Mouse (Mus musculus): ENCODE results near the gene Myb. TPM values are rescaled to one million over a fixed set of nuclear protein-coding genes. Genes with fewer than 3 reads are reported as not detected.

The Myb gene
- polyA plus RNA-seq, 1 experiment from 2014 or later = 4.5 TPM

DNA sequence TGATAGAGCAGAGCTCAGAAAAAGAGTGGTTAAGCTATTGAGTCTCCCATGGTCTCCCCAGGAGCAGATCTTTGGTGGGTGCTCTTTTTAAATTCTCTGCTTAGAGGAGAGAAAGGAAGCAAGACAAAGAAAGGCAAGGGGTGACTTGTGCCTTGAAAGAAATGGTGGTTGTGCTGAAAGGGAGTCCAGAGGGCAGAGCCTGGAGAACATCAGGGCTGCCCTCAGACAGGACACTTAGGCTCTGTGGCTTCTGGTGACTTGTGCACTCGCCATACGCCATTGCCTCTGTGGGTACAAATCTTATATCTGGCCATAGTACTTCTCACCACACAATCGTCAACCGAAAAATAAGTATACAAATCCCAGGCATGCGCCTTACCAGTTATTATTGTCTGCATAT lies 67.5 kb downstream of the Myb start:
- H3K27ac ChIP-seq = no peak overlapping the region
- 0 out of 2 replicates have a peak, but pooled peaks cover 4% of the 10 kb centered on the region for H3K4me1 ChIP-seq
- no peak overlapping the region for H3K9ac ChIP-seq
- H3K36me3 ChIP-seq = no peaks in the 10 kb centered on the region
- no peak for ATAC-seq (ENCODE audit: insufficient number of reproducible peaks, insufficient read depth, low FRiP score, low TSS enrichment, low read depth)
- H3K4me3 ChIP-seq = no peak overlapping the region
- 83% methylated on average over 5 of the region's 5 CpGs for WGBS
- no peaks in the 10 kb centered on the region for H3K9me3 ChIP-seq
- H3K4me2 ChIP-seq = no peak overlapping the region
- H3K27me3 ChIP-seq = no peaks in the 10 kb centered on the region

DNA sequence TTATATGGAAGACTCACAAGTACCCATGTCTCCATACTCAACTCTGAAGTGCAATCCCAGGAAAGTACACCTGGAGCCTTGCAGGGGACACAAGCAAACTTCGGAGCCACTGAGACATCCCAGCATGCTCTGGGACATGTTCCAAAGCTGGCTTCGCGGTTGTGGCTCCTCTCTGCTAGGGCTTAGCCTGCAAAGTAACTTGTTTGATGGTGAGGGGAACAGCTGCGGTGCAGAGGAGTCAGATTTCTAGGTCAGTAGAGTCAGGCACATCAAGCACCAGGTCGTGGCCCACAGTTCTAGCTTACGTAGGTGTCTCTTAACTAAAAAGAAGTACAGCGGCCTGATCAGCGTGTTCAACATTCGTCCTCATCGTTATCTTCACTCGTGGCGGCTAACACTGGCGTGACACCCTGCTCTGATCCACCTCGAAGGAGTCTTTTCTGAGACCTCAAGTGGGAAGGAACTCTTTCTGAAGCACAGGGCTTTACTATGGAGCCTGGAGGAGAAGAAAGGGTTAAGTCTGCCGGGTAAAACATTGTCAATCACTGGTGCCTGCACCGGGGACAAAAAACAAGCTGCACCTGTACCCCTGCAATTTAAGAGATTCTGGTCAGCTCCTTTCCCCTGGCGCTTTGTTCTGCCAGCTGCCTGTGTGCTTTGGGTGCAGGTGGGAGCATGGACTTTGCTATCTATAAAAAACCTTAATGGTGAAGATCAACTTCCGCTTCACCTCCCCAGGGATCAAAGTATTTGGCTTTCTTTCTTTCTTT lies 68.1 kb downstream of the Myb start:
- Histone ChIP-seq H3K4me3 (no peak overlapping the region), H3K9ac (no peak overlapping the region), H3K36me3 (no peaks in the 10 kb centered on the region), H3K4me2 (no peak overlapping the region), H3K27me3 (no peaks in the 10 kb centered on the region), H3K27ac (no peak overlapping the region), H3K4me1 (0 out of 2 replicates have a peak, but pooled peaks cover 4% of the 10 kb centered on the region), H3K9me3 (no peaks in the 10 kb centered on the region)
- 49% methylated on average over 18 of the region's 18 CpGs for WGBS
- ATAC-seq (ENCODE audit: insufficient number of reproducible peaks, insufficient read depth, low FRiP score, low TSS enrichment, low read depth) = no peak

DNA sequence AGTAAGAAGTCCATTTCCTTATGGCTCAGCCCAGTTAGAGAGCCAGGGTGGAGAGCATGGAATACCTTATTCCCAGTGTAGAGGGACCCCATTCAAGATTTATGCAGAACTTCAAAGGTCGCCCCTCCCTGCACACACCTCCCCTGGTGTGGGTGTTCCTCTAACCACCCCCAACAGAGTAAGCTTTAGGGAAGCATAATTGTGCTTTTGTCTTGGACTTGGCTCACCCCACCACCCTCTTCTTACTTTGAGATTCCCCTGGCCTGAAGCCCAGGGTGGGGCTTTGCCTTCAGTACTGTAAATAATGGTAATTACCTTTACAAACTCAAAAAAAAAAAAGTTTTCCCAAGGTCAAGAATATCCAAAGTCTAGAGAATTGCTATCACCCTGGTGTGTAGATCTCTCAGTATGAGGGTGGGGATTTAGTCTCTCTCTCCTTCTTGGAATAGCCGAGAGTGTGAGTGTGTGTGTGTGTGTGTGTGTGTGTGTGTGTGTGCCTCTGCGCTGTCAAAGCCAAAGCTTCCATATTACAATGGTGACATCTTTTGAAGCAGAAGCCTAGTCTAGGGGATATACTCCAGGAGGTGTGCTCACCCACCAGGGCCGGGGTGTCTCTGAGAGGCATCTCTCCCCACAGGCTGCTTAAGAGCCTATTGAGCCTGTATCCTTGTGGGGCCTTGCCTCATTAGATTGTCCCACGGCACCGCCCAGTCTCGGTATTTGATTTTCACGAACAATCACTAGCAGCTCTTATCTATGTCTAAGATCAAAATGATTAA lies 69.7 kb downstream of the Myb start:
- 77% methylated on average over 8 of the region's 8 CpGs for WGBS
- Histone ChIP-seq H3K27ac (no peak overlapping the region), H3K9ac (no peak overlapping the region), H3K4me2 (no peak overlapping the region), H3K27me3 (no peaks in the 10 kb centered on the region), H3K4me3 (no peak overlapping the region), H3K4me1 (0 out of 2 replicates have a peak, but pooled peaks cover 4% of the 10 kb centered on the region), H3K36me3 (no peaks in the 10 kb centered on the region), H3K9me3 (no peaks in the 10 kb centered on the region)
- no peak for ATAC-seq (ENCODE audit: insufficient number of reproducible peaks, insufficient read depth, low FRiP score, low TSS enrichment, low read depth)

DNA sequence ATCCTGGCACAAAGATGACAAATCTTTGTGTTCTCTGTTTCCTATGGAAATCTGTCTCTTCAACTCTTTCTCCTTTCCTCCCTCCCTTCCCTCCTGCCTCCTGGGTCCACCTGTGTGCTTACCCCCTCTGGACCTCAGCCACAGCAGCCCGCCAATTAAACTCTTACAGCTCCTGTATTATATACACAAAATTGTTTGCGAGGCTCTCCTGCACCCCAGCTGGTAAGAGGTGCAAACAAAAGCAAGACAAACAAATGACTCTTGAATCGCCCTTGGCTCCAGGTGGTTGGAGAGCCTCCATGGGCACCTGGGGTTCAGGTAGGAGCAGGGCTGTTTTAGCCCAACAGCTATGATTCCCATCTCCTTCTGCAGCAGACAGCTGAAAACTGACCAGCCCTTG lies 71.2 kb downstream of the Myb start:
- Histone ChIP-seq H3K4me2 (no peak overlapping the region), H3K36me3 (no peaks in the 10 kb centered on the region), H3K9ac (no peak overlapping the region), H3K27ac (no peak overlapping the region), H3K9me3 (no peaks in the 10 kb centered on the region), H3K27me3 (no peaks in the 10 kb centered on the region), H3K4me1 (0 out of 2 replicates have a peak, but pooled peaks cover 4% of the 10 kb centered on the region), H3K4me3 (no peak overlapping the region)
- no peak for ATAC-seq (ENCODE audit: insufficient number of reproducible peaks, insufficient read depth, low FRiP score, low TSS enrichment, low read depth)
- WGBS = 78% methylated on average over 3 of the region's 3 CpGs

DNA sequence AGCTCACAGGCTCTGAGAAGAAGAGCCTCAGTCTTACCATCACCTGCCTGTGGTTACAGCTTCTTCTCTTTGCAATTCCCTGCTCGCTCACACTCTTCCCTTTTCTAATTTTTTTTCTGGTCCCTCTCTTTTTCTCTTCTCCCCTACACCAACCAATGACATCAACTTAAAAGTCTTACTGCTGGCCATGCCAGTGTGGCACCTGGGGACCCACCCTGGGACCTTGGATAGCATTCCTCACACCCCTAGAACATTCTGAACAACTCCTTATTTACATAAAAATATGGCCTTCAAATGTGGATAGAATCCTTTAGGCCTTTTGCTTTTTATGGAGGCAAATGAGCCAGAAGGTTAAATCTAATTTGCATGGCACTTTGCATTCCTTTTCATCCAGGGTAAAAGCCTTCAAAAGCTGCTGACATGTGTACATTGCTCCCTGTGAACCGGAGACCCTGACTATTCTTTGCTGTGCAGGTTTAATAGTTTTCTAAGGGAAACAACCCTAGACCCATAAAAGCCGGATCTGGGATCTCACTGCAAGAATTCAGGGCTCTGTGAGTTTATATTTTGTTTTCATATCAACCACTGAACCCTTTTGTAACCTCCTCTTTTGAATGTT lies 73.1 kb downstream of the Myb start:
- H3K27ac ChIP-seq = no peak overlapping the region
- WGBS = 66% methylated on average over 3 of the region's 3 CpGs
- H3K27me3 ChIP-seq = no peaks in the 10 kb centered on the region
- no peak overlapping the region for H3K9ac ChIP-seq
- no peaks in the 10 kb centered on the region for H3K36me3 ChIP-seq
- no peaks in the 10 kb centered on the region for H3K9me3 ChIP-seq
- no peak for ATAC-seq (ENCODE audit: insufficient number of reproducible peaks, insufficient read depth, low FRiP score, low TSS enrichment, low read depth)
- no peak overlapping the region for H3K4me3 ChIP-seq
- no peak overlapping the region for H3K4me2 ChIP-seq
- H3K4me1 ChIP-seq = peaks cover 4% of the 10 kb centered on the region; the same call in 1 of the 2 replicates

DNA sequence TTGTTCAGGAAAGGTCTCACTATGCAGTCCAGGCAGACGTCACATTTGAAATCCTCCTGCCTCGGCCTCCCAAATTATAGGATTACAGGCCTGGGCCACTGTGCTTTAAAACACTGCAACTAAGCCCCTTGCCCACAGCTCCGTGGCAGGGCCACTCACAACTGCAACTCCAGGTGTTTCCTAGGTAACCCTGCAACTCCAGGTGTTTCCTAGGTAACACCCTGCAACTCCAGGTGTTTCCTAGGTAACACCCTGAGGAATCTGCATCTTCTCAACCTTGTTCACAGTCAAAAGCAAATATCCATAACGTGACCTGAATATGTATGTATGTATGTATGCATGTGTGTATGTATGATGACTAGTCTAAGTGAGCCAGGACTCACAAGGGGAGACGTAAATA lies 75.7 kb downstream of the Myb start:
- 84% methylated on average over 5 of the region's 5 CpGs for WGBS
- Histone ChIP-seq H3K27me3 (no peaks in the 10 kb centered on the region), H3K4me3 (no peak overlapping the region), H3K9ac (no peak overlapping the region), H3K27ac (no peak overlapping the region), H3K9me3 (no peaks in the 10 kb centered on the region), H3K36me3 (no peaks in the 10 kb centered on the region), H3K4me1 (no peaks in the 10 kb centered on the region; the same call in 1 of the 2 replicates), H3K4me2 (no peak overlapping the region)
- no peak for ATAC-seq (ENCODE audit: insufficient number of reproducible peaks, insufficient read depth, low FRiP score, low TSS enrichment, low read depth)

DNA sequence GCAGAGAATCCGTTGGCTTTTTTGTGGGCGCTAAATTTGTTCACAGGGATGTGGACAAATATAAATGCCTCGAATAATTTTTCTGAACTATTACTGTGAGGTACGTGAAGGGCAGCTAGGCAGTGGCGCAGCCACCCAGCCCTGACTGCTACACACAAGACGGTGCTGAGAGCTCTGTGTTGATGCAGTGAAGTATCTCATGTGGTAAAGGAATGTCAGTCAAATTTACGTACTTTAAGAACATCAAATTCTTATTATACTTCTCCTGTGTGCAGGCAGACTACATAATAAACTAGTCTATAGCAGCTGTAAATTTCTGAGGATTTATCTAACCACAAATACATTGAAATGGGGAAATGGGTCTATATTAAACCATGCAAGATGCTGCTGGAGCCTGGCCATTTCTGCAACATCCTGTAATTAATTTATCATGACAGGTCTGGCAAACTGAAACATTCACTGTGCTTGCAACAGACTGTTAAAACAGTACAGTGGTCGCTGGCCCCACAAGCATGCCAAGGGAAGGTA lies 77.3 kb downstream of the Myb start:
- H3K4me3 ChIP-seq = no peak overlapping the region
- H3K27me3 ChIP-seq = no peaks in the 10 kb centered on the region
- H3K4me2 ChIP-seq = no peak overlapping the region
- H3K36me3 ChIP-seq = no peaks in the 10 kb centered on the region
- 67% methylated on average over 8 of the region's 8 CpGs for WGBS
- no peak overlapping the region for H3K27ac ChIP-seq
- H3K4me1 ChIP-seq = no peaks in the 10 kb centered on the region; the same call in 1 of the 2 replicates
- H3K9me3 ChIP-seq = no peaks in the 10 kb centered on the region
- ATAC-seq (ENCODE audit: insufficient number of reproducible peaks, insufficient read depth, low FRiP score, low TSS enrichment, low read depth) = no peak
- H3K9ac ChIP-seq = no peak overlapping the region

DNA sequence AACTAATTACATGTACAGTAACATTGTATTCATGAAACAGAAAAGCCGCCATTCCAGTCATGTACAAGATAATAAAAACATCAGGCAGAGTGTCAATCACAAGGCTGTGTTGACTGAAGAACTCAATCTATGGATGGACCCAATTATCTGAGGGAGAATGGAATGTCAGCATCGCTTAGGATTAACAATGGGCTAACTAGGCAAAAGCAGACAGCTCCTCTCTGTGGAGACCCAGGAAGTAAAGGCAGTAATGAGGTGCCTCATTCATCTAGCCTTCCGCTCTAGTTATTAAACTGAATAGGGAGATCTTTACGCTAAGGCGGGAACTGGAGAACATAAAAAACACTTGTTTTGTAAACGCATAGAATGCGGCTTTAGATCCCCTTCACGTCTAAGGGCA lies 78.3 kb downstream of the Myb start:
- Histone ChIP-seq H3K36me3 (no peaks in the 10 kb centered on the region), H3K27ac (no peak overlapping the region), H3K27me3 (no peaks in the 10 kb centered on the region), H3K4me2 (no peak overlapping the region), H3K4me3 (no peak overlapping the region), H3K4me1 (no peaks in the 10 kb centered on the region; the same call in 1 of the 2 replicates), H3K9ac (no peak overlapping the region), H3K9me3 (no peaks in the 10 kb centered on the region)
- 63% methylated on average over 8 of the region's 8 CpGs for WGBS
- no peak for ATAC-seq (ENCODE audit: insufficient number of reproducible peaks, insufficient read depth, low FRiP score, low TSS enrichment, low read depth)

DNA sequence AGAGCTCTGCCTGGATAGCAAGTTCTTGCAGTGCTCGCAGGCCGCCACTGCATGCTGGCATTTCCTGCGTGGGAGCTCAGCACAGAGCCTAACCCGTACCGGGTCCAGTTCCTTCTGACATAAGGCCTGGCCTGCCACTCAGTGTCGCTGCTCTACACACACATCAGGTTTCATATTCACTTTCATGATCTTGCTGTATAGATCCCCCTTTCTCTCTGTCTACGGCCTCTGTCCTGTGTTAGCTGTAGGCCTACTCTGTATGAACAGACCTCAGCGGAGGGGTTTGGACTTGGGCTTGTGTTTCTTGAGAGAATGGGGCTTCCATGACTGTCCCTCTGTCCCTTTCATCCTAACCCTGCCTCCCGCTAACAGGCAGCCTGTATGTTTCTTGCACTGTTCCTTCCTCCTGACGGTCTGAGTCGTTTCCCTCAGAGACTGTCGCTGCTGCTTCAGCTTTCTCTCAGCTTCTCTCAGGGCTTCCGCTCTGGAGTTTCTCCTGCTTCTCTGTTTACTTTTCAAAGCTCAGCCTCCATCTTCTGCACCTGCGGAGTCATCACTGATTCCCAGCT lies 83.5 kb downstream of the Myb start:
- Histone ChIP-seq H3K9ac (no peak overlapping the region), H3K9me3 (no peaks in the 10 kb centered on the region), H3K4me2 (no peak overlapping the region), H3K36me3 (no peaks in the 10 kb centered on the region), H3K4me1 (no peaks in the 10 kb centered on the region), H3K4me3 (no peak overlapping the region), H3K27ac (no peak overlapping the region), H3K27me3 (no peaks in the 10 kb centered on the region)
- ATAC-seq (ENCODE audit: insufficient number of reproducible peaks, insufficient read depth, low FRiP score, low TSS enrichment, low read depth) = no peak
- WGBS = 79% methylated on average over 14 of the region's 14 CpGs

DNA sequence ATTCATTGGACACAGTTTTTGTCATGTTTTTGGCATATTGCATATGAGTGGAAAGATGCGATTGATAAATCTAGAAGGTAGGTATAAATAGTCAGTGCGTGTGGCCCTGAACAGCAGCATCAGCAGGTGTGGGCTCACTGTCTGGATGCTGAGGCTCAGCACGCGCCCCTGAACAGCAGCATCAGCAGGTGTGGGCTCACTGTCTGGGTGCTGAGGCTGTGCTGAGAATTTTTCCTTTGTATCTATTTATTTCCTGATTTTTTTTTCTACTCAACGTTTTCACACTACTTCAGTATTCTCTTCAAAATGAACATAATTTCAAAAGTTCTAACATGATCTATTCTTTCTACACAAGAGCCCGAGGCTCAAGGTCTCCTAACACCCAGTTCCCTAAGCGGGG lies 84.1 kb downstream of the Myb start:
- Histone ChIP-seq H3K27me3 (no peaks in the 10 kb centered on the region), H3K36me3 (no peaks in the 10 kb centered on the region), H3K4me2 (no peak overlapping the region), H3K4me1 (no peaks in the 10 kb centered on the region), H3K4me3 (no peak overlapping the region), H3K27ac (no peak overlapping the region), H3K9ac (no peak overlapping the region), H3K9me3 (no peaks in the 10 kb centered on the region)
- no peak for ATAC-seq (ENCODE audit: insufficient number of reproducible peaks, insufficient read depth, low FRiP score, low TSS enrichment, low read depth)
- 87% methylated on average over 7 of the region's 7 CpGs for WGBS

DNA sequence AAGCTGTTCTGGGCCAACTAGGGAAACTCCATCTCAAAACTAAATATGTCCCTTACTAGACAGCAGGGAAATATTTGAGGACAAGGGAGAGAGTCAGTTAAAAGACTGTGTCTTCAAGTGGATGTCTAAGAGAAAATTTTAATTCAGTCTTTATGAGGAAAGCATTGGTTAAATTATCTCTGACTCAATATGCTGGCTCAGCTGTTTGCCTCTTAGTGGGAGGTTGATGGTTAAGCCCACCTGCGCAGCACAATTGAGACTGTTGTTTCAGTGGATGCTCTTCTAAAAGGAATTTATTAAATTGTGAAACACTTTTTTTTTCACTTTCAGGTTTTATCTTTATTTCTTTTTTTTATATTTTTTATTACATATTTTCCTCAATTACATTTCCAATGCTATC lies 84.6 kb downstream of the Myb start:
- H3K4me2 ChIP-seq = no peak overlapping the region
- no peaks in the 10 kb centered on the region for H3K9me3 ChIP-seq
- H3K27me3 ChIP-seq = no peaks in the 10 kb centered on the region
- ATAC-seq (ENCODE audit: insufficient number of reproducible peaks, insufficient read depth, low FRiP score, low TSS enrichment, low read depth) = no peak
- H3K4me3 ChIP-seq = no peak overlapping the region
- no peak overlapping the region for H3K27ac ChIP-seq
- H3K4me1 ChIP-seq = no peaks in the 10 kb centered on the region
- H3K9ac ChIP-seq = no peak overlapping the region
- H3K36me3 ChIP-seq = no peaks in the 10 kb centered on the region
- WGBS = 92% methylated on average over 1 of the region's 1 CpGs
